Mouse (Mus musculus) splenic B cell, adult 2 months (primary cell): Measurements from ENCODE around the gene Eif3c.

Experiments
- DNase-seq: peaks from one replicate; pipeline ENCODE4 v3.0.0-alpha.2; 2011; ENCODE audit warnings: low read depth, low spot score
- H3K27me3 ChIP-seq: 2 replicates; pipeline ENCODE4 v1.6.1; 2012; ENCODE audit warnings: mild to moderate bottlenecking, low read length, moderate library complexity, mixed read lengths; ENCODE audit not compliant: control insufficient read depth, poor library complexity, insufficient read depth, severe bottlenecking
- H3K36me3 ChIP-seq: 2 replicates; pipeline ENCODE4 v1.6.1; 2012; ENCODE audit warnings: mild to moderate bottlenecking, low read length, moderate library complexity, mixed read lengths; ENCODE audit not compliant: control insufficient read depth, poor library complexity, insufficient read depth, severe bottlenecking

Gene Eif3c

GRCm38 (mm10) chr7:126523316-126523715, 42.9 kb downstream of the Eif3c start:
- no peaks in the 10 kb centered on the region for H3K36me3 ChIP-seq
- H3K27me3 ChIP-seq = no peaks in the 10 kb centered on the region
- no peak for DNase-seq

- no peak for DNase-seq
- no peaks in the 10 kb centered on the region for H3K36me3 ChIP-seq
- no peaks in the 10 kb centered on the region for H3K27me3 ChIP-seq
Measured at GRCm38 (mm10) chr7:126519513-126519912, 46.7 kb downstream of the Eif3c start.

- no peak for DNase-seq
- no peaks in the 10 kb centered on the region for H3K36me3 ChIP-seq
- H3K27me3 ChIP-seq = no peaks in the 10 kb centered on the region
Measured at GRCm38 (mm10) chr7:126518261-126518941, 47.8 kb downstream of the Eif3c start.

GRCm38 (mm10) chr7:126511287-126511686, 54.9 kb downstream of the Eif3c start:
- Histone ChIP-seq H3K27me3 (no peaks in the 10 kb centered on the region), H3K36me3 (no peaks in the 10 kb centered on the region)
- DNase-seq = no peak

GRCm38 (mm10) chr7:126507126-126507778, 59.0 kb downstream of the Eif3c start:
- DNase-seq = no peak
- H3K36me3 ChIP-seq = no peaks in the 10 kb centered on the region

GRCm38 (mm10) chr7:126504913-126505312, 61.3 kb downstream of the Eif3c start:
- Histone ChIP-seq H3K36me3 (peaks cover 2% of the 10 kb centered on the region; the same call in 1 of the 2 replicates), H3K27me3 (no peaks in the 10 kb centered on the region)
- no peak for DNase-seq

More at GRCm38 (mm10) chr7:126507126-126507778, 59.0 kb downstream of the Eif3c start:
- no peaks in the 10 kb centered on the region for H3K27me3 ChIP-seq

- no peaks in the 10 kb centered on the region for H3K27me3 ChIP-seq
- DNase-seq = peak; percentile 99
Measured at GRCm38 (mm10) chr7:126503273-126503878, 62.8 kb downstream of the Eif3c start, which contains the start of gene Atxn2l. TSS of gene Atxn2l (minus strand) at chr7:126503437.

GRCm38 (mm10) chr7:126502751-126503150, 63.5 kb downstream of the Eif3c start:
- Histone ChIP-seq H3K27me3 (no peaks in the 10 kb centered on the region), H3K36me3 (peaks cover 14% of the 10 kb centered on the region)
- no peak for DNase-seq

More at GRCm38 (mm10) chr7:126503273-126503878, 62.8 kb downstream of the Eif3c start, which contains the start of gene Atxn2l:
- peaks cover 10% of the 10 kb centered on the region for H3K36me3 ChIP-seq

- peak; percentile 91 for DNase-seq
Measured at GRCm38 (mm10) chr7:126502023-126502741, 64.0 kb downstream of the Eif3c start.

GRCm38 (mm10) chr7:126501684-126502022, 64.6 kb downstream of the Eif3c start:
- Histone ChIP-seq H3K27me3 (no peaks in the 10 kb centered on the region), H3K36me3 (peaks cover 17% of the 10 kb centered on the region)
- no peak for DNase-seq

More at GRCm38 (mm10) chr7:126502023-126502741, 64.0 kb downstream of the Eif3c start:
- Histone ChIP-seq H3K36me3 (peaks cover 14% of the 10 kb centered on the region), H3K27me3 (no peaks in the 10 kb centered on the region)

GRCm38 (mm10) chr7:126499416-126499815, 66.8 kb downstream of the Eif3c start:
- no peaks in the 10 kb centered on the region for H3K27me3 ChIP-seq
- H3K36me3 ChIP-seq = peaks cover 33% of the 10 kb centered on the region
- no peak for DNase-seq

- Histone ChIP-seq H3K36me3 (peaks cover 40% of the 10 kb centered on the region), H3K27me3 (no peaks in the 10 kb centered on the region)
- DNase-seq = no peak
Measured at GRCm38 (mm10) chr7:126497966-126498365, 68.2 kb downstream of the Eif3c start.

GRCm38 (mm10) chr7:126496475-126496874, 69.7 kb downstream of the Eif3c start:
- DNase-seq = no peak
- Histone ChIP-seq H3K27me3 (no peaks in the 10 kb centered on the region), H3K36me3 (peaks cover 47% of the 10 kb centered on the region)
